Mouse (Mus musculus): Measurements from ENCODE around the gene Mkln1.
"Not testable (repeated sequence)": the region's sequence is repeated elsewhere in the genome, so short reads cannot be mapped to it uniquely, and the experiment has no call there.

Gene Mkln1

GRCm38 (mm10) chr6:31549361-31550051, 151.0 kb downstream of the Mkln1 start:
- no peak for DNase-seq (ENCODE audit: low read depth, low spot score)

- DNase-seq (ENCODE audit: low read depth, low spot score) = peak; percentile 77
Measured at GRCm38 (mm10) chr6:31550876-31551532, 152.5 kb downstream of the Mkln1 start.

- DNase-seq (ENCODE audit: low read depth, low spot score) = no peak
Measured at GRCm38 (mm10) chr6:31556460-31557100, 158.0 kb downstream of the Mkln1 start.

GRCm38 (mm10) chr6:31560138-31560959, 161.8 kb downstream of the Mkln1 start:
- DNase-seq (ENCODE audit: low read depth, low spot score) = peak; percentile 85

GRCm38 (mm10) chr6:31561948-31562347, 163.4 kb downstream of the Mkln1 start:
- DNase-seq (ENCODE audit: low read depth, low spot score) = not testable (repeated sequence)

GRCm38 (mm10) chr6:31562371-31563080, 164.0 kb downstream of the Mkln1 start:
- DNase-seq (ENCODE audit: low read depth, low spot score) = peak; percentile 17

GRCm38 (mm10) chr6:31563235-31564181, 165.0 kb downstream of the Mkln1 start, which contains the start of gene Podxl:
Gene Podxl (minus strand): TSS chr6:31563981.
- peak; percentile 78 for DNase-seq (ENCODE audit: low read depth, low spot score)

GRCm38 (mm10) chr6:31564182-31564531, 165.6 kb downstream of the Mkln1 start:
- no peak for DNase-seq (ENCODE audit: low read depth, low spot score)

GRCm38 (mm10) chr6:31564901-31565391, 166.4 kb downstream of the Mkln1 start:
- DNase-seq (ENCODE audit: low read depth, low spot score) = peak; percentile 28

All from R1 (cell line).